Mouse (Mus musculus): ENCODE results near the gene Ints3. TPM values are rescaled to one million over a fixed set of nuclear protein-coding genes. Genes with fewer than 3 reads are reported as not detected.
A peak's percentile ranks its signal among the peaks of the same experiment; 100 is the strongest.

The Ints3 gene
- polyA plus RNA-seq, 1 experiment = 22.9 TPM

- H3K36me3 ChIP-seq (ENCODE audit: control insufficient read depth, insufficient read depth, low read length) = no peaks in the 10 kb centered on the region
- H3K4me3 ChIP-seq (ENCODE audit: insufficient read depth, low read depth, low read length) = no peak overlapping the region
- peak overlapping the region; percentile 56 for H3K27ac ChIP-seq (ENCODE audit: insufficient read depth, low read depth, low read length)
- H3K4me1 ChIP-seq (ENCODE audit: control insufficient read depth, insufficient read depth, low read length) = 0 out of 2 replicates have a peak, but pooled peaks cover 4% of the 10 kb centered on the region
- H3K27me3 ChIP-seq (replicated peaks; ENCODE audit: control insufficient read depth, insufficient read depth, low read length) = no peaks in the 10 kb centered on the region
- peak; percentile 26 for DNase-seq
- 69% methylated on average over 11 of the region's 11 CpGs for WGBS
- TF ChIP-seq CTCF (conservative IDR thresholded peaks at IDR 0.05; ENCODE audit: insufficient read depth, insufficient read length, low read depth, low read length) = no peak
Measured at GRCm38 (mm10) chr3:90445417-90446200, 12.2 kb upstream of the Ints3 start.

DNA sequence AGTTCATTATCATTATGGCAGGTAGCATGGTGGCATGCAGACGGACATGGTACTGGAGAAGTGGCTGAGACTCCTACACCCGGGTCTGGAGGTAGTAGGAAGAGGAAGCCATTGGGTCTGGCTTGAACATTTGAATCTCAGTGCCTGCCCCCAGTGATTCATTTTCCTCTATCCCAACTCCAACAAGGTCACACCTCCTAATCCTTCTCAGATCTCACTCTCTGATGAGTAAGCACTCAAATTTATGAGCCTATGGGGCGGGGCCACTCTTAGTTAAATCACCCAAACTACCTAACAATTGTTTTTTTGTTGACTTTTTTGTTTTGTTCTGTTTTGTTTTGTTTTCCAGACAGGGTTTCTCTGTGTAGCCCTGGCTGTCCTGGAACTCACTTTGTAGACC is 10.6 kb upstream of the Ints3 start:
- no peak overlapping the region for H3K27ac ChIP-seq (ENCODE audit: insufficient read depth, low read depth, low read length)
- no peak for DNase-seq
- no peaks in the 10 kb centered on the region for H3K27me3 ChIP-seq (replicated peaks; ENCODE audit: control insufficient read depth, insufficient read depth, low read length)
- H3K36me3 ChIP-seq (ENCODE audit: control insufficient read depth, insufficient read depth, low read length) = no peaks in the 10 kb centered on the region
- 88% methylated on average over 3 of the region's 3 CpGs for WGBS
- H3K4me1 ChIP-seq (ENCODE audit: control insufficient read depth, insufficient read depth, low read length) = 0 out of 2 replicates have a peak, but pooled peaks cover 4% of the 10 kb centered on the region
- TF ChIP-seq CTCF (conservative IDR thresholded peaks at IDR 0.05; ENCODE audit: insufficient read depth, insufficient read length, low read depth, low read length) (no peak), POLR2A (IDR thresholded peaks at IDR 0.05; ENCODE audit: low read depth, low read length) (no peak)
- no peak overlapping the region for H3K4me3 ChIP-seq (ENCODE audit: insufficient read depth, low read depth, low read length)

DNA sequence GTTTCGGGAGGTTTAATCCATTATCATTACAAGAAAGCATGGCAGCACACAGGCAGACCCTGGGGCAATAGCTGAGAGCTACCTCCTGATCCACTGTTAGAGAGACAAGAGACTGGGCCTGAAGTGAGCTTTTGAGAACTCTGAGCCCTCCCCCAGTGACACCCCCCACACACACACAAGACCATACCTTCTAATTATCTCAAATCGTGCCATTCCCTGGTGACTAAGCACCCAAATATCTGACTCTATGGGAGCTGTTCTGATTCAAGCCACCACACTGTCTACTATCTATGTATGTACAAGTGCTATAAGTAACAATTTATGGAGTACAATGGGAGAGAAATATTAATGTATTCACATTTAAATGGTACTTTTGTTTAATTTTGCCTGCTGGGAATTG is 7.3 kb upstream of the Ints3 start:
- TF ChIP-seq CTCF (conservative IDR thresholded peaks at IDR 0.05; ENCODE audit: insufficient read depth, insufficient read length, low read depth, low read length) (no peak), POLR2A (IDR thresholded peaks at IDR 0.05; ENCODE audit: low read depth, low read length) (no peak)
- no peak for DNase-seq

GRCm38 (mm10) chr3:90437131-90437530 is 3.7 kb upstream of the Ints3 start:
- peaks cover 5% of the 10 kb centered on the region for H3K4me1 ChIP-seq (ENCODE audit: control insufficient read depth, insufficient read depth, low read length)
- 54% methylated on average over 4 of the region's 4 CpGs for WGBS
- H3K4me3 ChIP-seq (ENCODE audit: insufficient read depth, low read depth, low read length) = no peak overlapping the region
- no peak for DNase-seq
- no peaks in the 10 kb centered on the region for H3K36me3 ChIP-seq (ENCODE audit: control insufficient read depth, insufficient read depth, low read length)
- no peak overlapping the region for H3K27ac ChIP-seq (ENCODE audit: insufficient read depth, low read depth, low read length)
- TF ChIP-seq POLR2A (IDR thresholded peaks at IDR 0.05; ENCODE audit: low read depth, low read length) (no peak), CTCF (conservative IDR thresholded peaks at IDR 0.05; ENCODE audit: insufficient read depth, insufficient read length, low read depth, low read length) (no peak)
- no peaks in the 10 kb centered on the region for H3K27me3 ChIP-seq (replicated peaks; ENCODE audit: control insufficient read depth, insufficient read depth, low read length)

More for the DNA sequence above, 7.3 kb upstream of the Ints3 start:
- Histone ChIP-seq H3K4me3 (ENCODE audit: insufficient read depth, low read depth, low read length) (no peak overlapping the region), H3K36me3 (ENCODE audit: control insufficient read depth, insufficient read depth, low read length) (no peaks in the 10 kb centered on the region), H3K4me1 (ENCODE audit: control insufficient read depth, insufficient read depth, low read length) (no peaks in the 10 kb centered on the region), H3K27ac (ENCODE audit: insufficient read depth, low read depth, low read length) (no peak overlapping the region), H3K27me3 (replicated peaks; ENCODE audit: control insufficient read depth, insufficient read depth, low read length) (no peaks in the 10 kb centered on the region)
- 90% methylated on average over 2 of the region's 2 CpGs for WGBS

- Histone ChIP-seq H3K36me3 (ENCODE audit: control insufficient read depth, insufficient read depth, low read length) (no peaks in the 10 kb centered on the region), H3K27me3 (replicated peaks; ENCODE audit: control insufficient read depth, insufficient read depth, low read length) (no peaks in the 10 kb centered on the region), H3K4me1 (ENCODE audit: control insufficient read depth, insufficient read depth, low read length) (peaks cover 17% of the 10 kb centered on the region), H3K27ac (ENCODE audit: insufficient read depth, low read depth, low read length) (peak overlapping the region; percentile 81), H3K4me3 (ENCODE audit: insufficient read depth, low read depth, low read length) (no peak overlapping the region)
- no peak for TF ChIP-seq CTCF (conservative IDR thresholded peaks at IDR 0.05; ENCODE audit: insufficient read depth, insufficient read length, low read depth, low read length)
- DNase-seq = peak; percentile 80
- 21% methylated on average over 11 of the region's 11 CpGs for WGBS
Measured at GRCm38 (mm10) chr3:90434073-90434730, 780 bp upstream of the Ints3 start.

DNA sequence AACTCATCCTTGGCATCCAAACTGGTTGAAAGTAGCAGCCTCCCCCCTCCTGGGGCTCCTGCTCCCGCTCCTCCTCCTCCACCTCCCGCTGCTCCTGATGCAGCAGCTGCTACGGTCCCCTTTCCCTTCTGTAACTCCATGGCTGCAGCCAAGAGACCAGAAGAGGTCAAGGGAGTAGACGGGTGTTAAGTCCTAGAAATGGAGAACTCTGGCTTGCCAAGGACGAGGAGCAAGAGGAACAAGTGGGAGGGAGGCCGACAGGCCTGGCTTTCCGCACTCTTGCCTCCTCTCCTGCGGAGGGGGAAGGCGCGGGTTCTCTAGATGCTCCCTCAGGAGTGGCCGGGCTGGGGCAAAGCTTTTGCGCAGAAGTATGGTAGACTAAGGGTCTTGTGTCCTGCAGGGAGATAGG is 607 bp downstream of the Ints3 start:
- H3K27me3 ChIP-seq (replicated peaks; ENCODE audit: control insufficient read depth, insufficient read depth, low read length) = no peaks in the 10 kb centered on the region
- H3K4me3 ChIP-seq (ENCODE audit: insufficient read depth, low read depth, low read length) = peak overlapping the region; percentile 74
- H3K4me1 ChIP-seq (ENCODE audit: control insufficient read depth, insufficient read depth, low read length) = peaks cover 23% of the 10 kb centered on the region
- peak overlapping the region; percentile 90 for H3K27ac ChIP-seq (ENCODE audit: insufficient read depth, low read depth, low read length)
- H3K36me3 ChIP-seq (ENCODE audit: control insufficient read depth, insufficient read depth, low read length) = no peaks in the 10 kb centered on the region
- peak; percentile 52 for DNase-seq
- 0% methylated on average over 12 of the region's 12 CpGs for WGBS
- no peak for TF ChIP-seq CTCF (conservative IDR thresholded peaks at IDR 0.05; ENCODE audit: insufficient read depth, insufficient read length, low read depth, low read length)
- no peak for TF ChIP-seq POLR2A (IDR thresholded peaks at IDR 0.05; ENCODE audit: low read depth, low read length)

GRCm38 (mm10) chr3:90432348-90432747 is 1.1 kb downstream of the Ints3 start:
- no peak overlapping the region for H3K27ac ChIP-seq (ENCODE audit: insufficient read depth, low read depth, low read length)
- WGBS = 8% methylated on average over 2 of the region's 2 CpGs
- H3K36me3 ChIP-seq (ENCODE audit: control insufficient read depth, insufficient read depth, low read length) = no peaks in the 10 kb centered on the region
- TF ChIP-seq POLR2A (IDR thresholded peaks at IDR 0.05; ENCODE audit: low read depth, low read length) (no peak), CTCF (conservative IDR thresholded peaks at IDR 0.05; ENCODE audit: insufficient read depth, insufficient read length, low read depth, low read length) (no peak)
- peaks cover 23% of the 10 kb centered on the region for H3K4me1 ChIP-seq (ENCODE audit: control insufficient read depth, insufficient read depth, low read length)
- H3K4me3 ChIP-seq (ENCODE audit: insufficient read depth, low read depth, low read length) = peak overlapping the region; percentile 74
- no peaks in the 10 kb centered on the region for H3K27me3 ChIP-seq (replicated peaks; ENCODE audit: control insufficient read depth, insufficient read depth, low read length)
- DNase-seq = no peak

All from kidney, adult 2 months (tissue).